Mouse (Mus musculus) midbrain, embryonic 12.5 days (tissue): Measurements from ENCODE around the gene Saysd1. TPM values are rescaled to one million over a fixed set of nuclear protein-coding genes. Genes with fewer than 3 reads are reported as not detected.
"Not testable (repeated sequence)": the region's sequence is repeated elsewhere in the genome, so short reads cannot be mapped to it uniquely, and the experiment has no call there.

Experiments
- ATAC-seq: fragments of 200-750 bp; cut with Nextera tagmentation; 2 replicates; pipeline ENCODE4 v1.8.0; 2017; ENCODE audit warnings: low read depth, moderate TSS enrichment, moderate library complexity; ENCODE audit not compliant: low FRiP score
- H3K27ac ChIP-seq: fragments of 300-500 bp; sonication (generic); replicated peaks from 2 replicates; pipeline ENCODE4 v1.5.1; 2016; ENCODE audit warnings: mild to moderate bottlenecking
- H3K27me3 ChIP-seq: fragments of 300-500 bp; sonication (generic); 2 replicates; pipeline ENCODE4 v1.6.1; 2016; ENCODE audit warnings: mild to moderate bottlenecking
- H3K36me3 ChIP-seq: fragments of 300-500 bp; sonication (generic); 2 replicates; pipeline ENCODE4 v1.6.1; 2016
- H3K4me1 ChIP-seq: fragments of 300-500 bp; sonication (generic); 2 replicates; pipeline ENCODE4 v1.6.1; 2016
- H3K4me2 ChIP-seq: fragments of 300-500 bp; sonication (generic); replicated peaks from 2 replicates; pipeline ENCODE4 v1.6.1; 2016; ENCODE audit warnings: mild to moderate bottlenecking, moderate library complexity
- H3K4me3 ChIP-seq: fragments of 300-500 bp; sonication (generic); 2 replicates; pipeline ENCODE4 v1.5.1; 2016; ENCODE audit warnings: mild to moderate bottlenecking
- H3K9ac ChIP-seq: fragments of 300-500 bp; sonication (generic); replicated peaks from 2 replicates; pipeline ENCODE4 v1.6.1; 2016; ENCODE audit warnings: mild to moderate bottlenecking, moderate library complexity
- H3K9me3 ChIP-seq: fragments of 300-500 bp; sonication (generic); 2 replicates; pipeline ENCODE4 v1.6.1; 2016; ENCODE audit warnings: mild to moderate bottlenecking
- WGBS: fragments of 180-500 bp; shearing (Covaris S2); methylation state at CpG from one replicate; pipeline ENCODE4 v1.1.7; 2016; 5-methylcytosine and 5-hydroxymethylcytosine counted together
- polyA plus RNA-seq: library from polyadenylated mRNA; unstranded; fragments of >200 nt; fragmentation: Nextera tagmentation; extraction: Ambion mirVana; gene quantifications from 2 replicates; pipeline ENCODE4 v1.2.1, GENCODE M21; 2016

Gene Saysd1
- polyA plus RNA-seq, 1 experiment from 2014 or later: 11.2 TPM

- Histone ChIP-seq H3K27ac (no peak overlapping the region), H3K4me3 (no peak overlapping the region), H3K9ac (no peak overlapping the region), H3K4me2 (no peak overlapping the region), H3K9me3 (no peaks in the 10 kb centered on the region), H3K27me3 (no peaks in the 10 kb centered on the region), H3K36me3 (no peaks in the 10 kb centered on the region), H3K4me1 (no peaks in the 10 kb centered on the region)
- ATAC-seq: no peak
Measured at GRCm38 (mm10) chr14:20064771-20065170, 73.6 kb downstream of the Saysd1 start.

DNA sequence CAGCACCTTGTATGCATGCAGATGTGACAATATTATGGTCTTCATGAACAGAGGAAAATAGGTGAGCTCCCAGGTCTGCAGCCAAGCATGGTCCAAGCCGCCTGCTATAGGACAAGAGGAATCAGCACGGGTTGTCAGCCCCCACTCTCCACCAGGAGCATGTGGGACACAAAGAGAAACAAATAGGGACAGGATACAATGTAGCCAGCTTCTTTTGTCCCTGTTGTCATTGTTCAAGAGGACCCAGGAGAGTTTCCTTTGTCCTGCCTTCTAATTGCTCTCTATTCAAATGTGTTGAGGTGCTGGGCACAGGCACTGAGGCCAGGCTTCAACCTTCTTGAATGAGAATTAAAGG lies 89.9 kb downstream of the Saysd1 start:
- peak; percentile 44; the same call in 1 of the 2 replicates for ATAC-seq
- Histone ChIP-seq H3K27me3 (no peaks in the 10 kb centered on the region), H3K36me3 (no peaks in the 10 kb centered on the region), H3K4me1 (peaks cover 14% of the 10 kb centered on the region), H3K4me3 (no peak overlapping the region), H3K4me2 (no peak overlapping the region), H3K27ac (peak overlapping the region; percentile 69), H3K9ac (no peak overlapping the region), H3K9me3 (no peaks in the 10 kb centered on the region)
- WGBS: 21% methylated on average over 2 of the region's 2 CpGs

DNA sequence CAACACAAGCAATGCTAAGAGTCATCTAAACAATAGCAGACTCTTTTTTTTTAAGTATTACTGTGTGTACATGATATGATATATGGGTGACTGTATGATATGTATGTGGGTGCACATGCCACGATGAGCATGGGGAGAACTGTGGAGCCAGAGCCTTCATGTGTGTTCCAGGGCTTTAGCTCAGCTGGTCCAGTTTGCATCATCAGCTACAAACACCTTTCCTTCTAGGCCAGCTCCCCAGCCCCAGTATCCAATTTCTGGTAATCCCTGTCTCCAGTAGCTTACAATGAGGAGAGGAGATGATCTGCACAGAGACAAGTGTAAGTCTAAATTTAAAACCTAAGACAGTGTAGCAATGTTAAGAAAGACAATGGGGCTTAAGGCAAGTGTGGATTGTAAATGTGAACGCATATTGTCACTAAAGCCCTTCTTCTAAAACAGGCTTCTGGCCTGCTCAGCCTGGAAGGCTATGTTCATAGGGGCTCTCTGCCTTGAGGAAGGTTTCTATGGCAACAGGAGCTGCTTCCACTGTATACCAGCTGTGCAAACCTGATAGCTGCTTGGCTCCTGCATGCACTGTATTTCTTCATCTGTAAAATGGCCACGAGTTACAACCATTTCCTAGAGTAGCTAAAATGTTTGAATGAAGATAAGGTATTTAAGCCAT lies 90.4 kb downstream of the Saysd1 start:
- Histone ChIP-seq H3K27ac (peak overlapping the region; percentile 69), H3K4me2 (no peak overlapping the region), H3K36me3 (no peaks in the 10 kb centered on the region), H3K4me3 (no peak overlapping the region), H3K27me3 (no peaks in the 10 kb centered on the region), H3K4me1 (peaks cover 14% of the 10 kb centered on the region), H3K9ac (no peak overlapping the region), H3K9me3 (no peaks in the 10 kb centered on the region)
- peak; percentile 89 for ATAC-seq
- 39% methylated on average over 3 of the region's 3 CpGs for WGBS

DNA sequence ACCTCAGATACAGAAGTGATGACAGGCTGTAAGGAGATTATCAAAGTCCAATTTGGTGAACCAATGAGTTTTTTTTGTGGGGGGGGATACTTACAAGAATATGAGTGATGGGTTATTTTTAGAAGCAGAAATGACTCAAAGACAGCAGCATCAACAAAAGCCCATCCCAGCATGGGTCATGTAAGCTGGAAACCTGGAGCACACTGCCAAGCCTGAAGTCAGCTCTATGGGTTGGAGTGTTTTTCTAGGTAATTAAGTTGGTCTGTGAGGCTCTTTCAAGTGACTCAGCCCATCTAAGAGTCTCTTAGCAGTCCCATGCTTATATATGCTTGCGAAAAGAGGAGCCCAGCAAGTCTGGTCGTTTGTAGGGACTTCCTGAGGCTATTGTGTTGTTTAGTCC lies 91.0 kb downstream of the Saysd1 start:
- H3K9ac ChIP-seq: no peak overlapping the region
- WGBS: 53% methylated on average over 2 of the region's 2 CpGs
- H3K27me3 ChIP-seq: no peaks in the 10 kb centered on the region
- H3K4me2 ChIP-seq: no peak overlapping the region
- no peaks in the 10 kb centered on the region for H3K9me3 ChIP-seq
- no peak overlapping the region for H3K4me3 ChIP-seq
- 0 out of 2 replicates have a peak overlapping the region, but pooled peaks have one; percentile 69 for H3K27ac ChIP-seq
- H3K36me3 ChIP-seq: no peaks in the 10 kb centered on the region
- ATAC-seq: no peak
- peaks cover 14% of the 10 kb centered on the region for H3K4me1 ChIP-seq

DNA sequence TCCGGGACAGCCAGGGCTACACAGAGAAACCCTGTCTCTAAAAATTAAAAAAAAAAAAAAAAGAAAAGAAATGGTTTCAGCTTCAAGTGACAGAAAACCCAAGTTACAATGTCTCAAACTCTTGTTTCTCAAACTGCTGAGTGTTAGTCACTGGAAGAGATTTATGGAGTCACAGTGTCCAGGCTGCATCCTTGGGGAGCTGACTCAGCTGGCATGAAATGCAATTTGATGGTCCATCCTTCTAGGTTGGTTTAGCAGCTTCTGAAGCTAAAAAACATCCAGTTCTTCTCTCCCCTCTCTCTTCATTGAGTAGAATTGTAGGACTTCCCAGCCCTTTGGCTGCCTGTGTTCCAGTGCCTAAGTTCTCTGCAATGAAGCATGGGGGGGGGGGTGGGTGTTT lies 94.3 kb downstream of the Saysd1 start:
- 100% methylated on average over 1 of the region's 1 CpGs for WGBS
- Histone ChIP-seq H3K27ac (no peak overlapping the region), H3K4me3 (no peak overlapping the region), H3K27me3 (no peaks in the 10 kb centered on the region), H3K4me2 (no peak overlapping the region), H3K36me3 (no peaks in the 10 kb centered on the region), H3K4me1 (peaks cover 14% of the 10 kb centered on the region), H3K9ac (no peak overlapping the region), H3K9me3 (no peaks in the 10 kb centered on the region)
- no peak for ATAC-seq

GRCm38 (mm10) chr14:20041836-20042235 lies 96.5 kb downstream of the Saysd1 start:
- no peak overlapping the region for H3K9ac ChIP-seq
- no peaks in the 10 kb centered on the region for H3K9me3 ChIP-seq
- no peaks in the 10 kb centered on the region for H3K36me3 ChIP-seq
- no peaks in the 10 kb centered on the region for H3K4me1 ChIP-seq
- 85% methylated on average over 2 of the region's 2 CpGs for WGBS
- no peak overlapping the region for H3K27ac ChIP-seq
- no peak overlapping the region for H3K4me2 ChIP-seq
- H3K4me3 ChIP-seq: no peak overlapping the region
- no peaks in the 10 kb centered on the region for H3K27me3 ChIP-seq
- no peak for ATAC-seq

DNA sequence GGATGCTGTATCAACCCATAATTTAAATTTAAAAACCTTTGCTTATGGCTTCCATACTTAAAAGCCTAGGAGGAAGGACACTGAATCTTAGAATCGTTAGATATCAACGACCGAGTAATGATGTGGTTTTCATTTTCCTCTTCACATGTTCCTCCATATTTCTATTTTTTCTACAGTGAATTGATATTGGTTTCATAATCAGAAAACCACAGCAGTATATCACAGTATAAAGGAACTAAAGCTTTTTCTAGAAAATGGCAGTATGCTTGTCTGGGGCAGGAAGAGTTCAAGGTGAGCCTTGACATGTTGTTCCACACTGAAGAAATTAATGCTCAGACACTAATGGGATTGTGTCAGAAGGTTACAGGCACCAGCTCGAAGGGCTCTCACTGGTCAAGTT lies 97.4 kb downstream of the Saysd1 start:
- ATAC-seq: no peak
- Histone ChIP-seq H3K9ac (no peak overlapping the region), H3K27ac (no peak overlapping the region), H3K4me1 (no peaks in the 10 kb centered on the region), H3K4me2 (no peak overlapping the region), H3K9me3 (no peaks in the 10 kb centered on the region), H3K27me3 (no peaks in the 10 kb centered on the region), H3K4me3 (no peak overlapping the region), H3K36me3 (no peaks in the 10 kb centered on the region)
- 90% methylated on average over 4 of the region's 4 CpGs for WGBS

GRCm38 (mm10) chr14:20039795-20040194 lies 98.5 kb downstream of the Saysd1 start:
- no peak overlapping the region for H3K4me2 ChIP-seq
- no peak overlapping the region for H3K27ac ChIP-seq
- no peak overlapping the region for H3K4me3 ChIP-seq
- no peak overlapping the region for H3K9ac ChIP-seq
- WGBS: 88% methylated on average over 2 of the region's 2 CpGs
- no peaks in the 10 kb centered on the region for H3K4me1 ChIP-seq
- ATAC-seq: no peak
- H3K9me3 ChIP-seq: no peaks in the 10 kb centered on the region
- H3K27me3 ChIP-seq: no peaks in the 10 kb centered on the region
- no peaks in the 10 kb centered on the region for H3K36me3 ChIP-seq

DNA sequence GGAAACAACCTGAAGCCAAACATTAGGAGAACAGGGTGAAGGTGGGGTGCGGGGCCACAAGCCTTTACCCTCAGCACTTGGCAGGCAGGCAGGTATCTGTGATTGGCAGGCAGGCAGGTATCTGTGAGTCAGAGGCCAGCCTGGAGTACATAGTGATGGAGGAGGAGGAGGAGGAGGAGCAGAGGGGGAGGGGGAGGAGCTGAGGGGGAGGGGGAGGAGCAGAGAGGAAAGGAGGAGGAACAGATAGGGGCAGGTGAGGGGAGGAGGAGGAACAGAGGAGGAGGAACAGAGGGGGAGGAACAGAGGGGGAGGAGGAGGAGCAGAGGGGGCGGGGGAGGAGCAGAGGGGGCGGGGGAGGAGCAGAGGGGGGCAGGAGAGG lies 105.6 kb downstream of the Saysd1 start:
- Histone ChIP-seq H3K27me3 (no peaks in the 10 kb centered on the region), H3K4me3 (no peak overlapping the region), H3K4me1 (no peaks in the 10 kb centered on the region), H3K9me3 (no peaks in the 10 kb centered on the region), H3K27ac (no peak overlapping the region), H3K4me2 (no peak overlapping the region), H3K9ac (no peak overlapping the region), H3K36me3 (no peaks in the 10 kb centered on the region)
- ATAC-seq: no peak
- WGBS: 36% methylated on average over 3 of the region's 3 CpGs

DNA sequence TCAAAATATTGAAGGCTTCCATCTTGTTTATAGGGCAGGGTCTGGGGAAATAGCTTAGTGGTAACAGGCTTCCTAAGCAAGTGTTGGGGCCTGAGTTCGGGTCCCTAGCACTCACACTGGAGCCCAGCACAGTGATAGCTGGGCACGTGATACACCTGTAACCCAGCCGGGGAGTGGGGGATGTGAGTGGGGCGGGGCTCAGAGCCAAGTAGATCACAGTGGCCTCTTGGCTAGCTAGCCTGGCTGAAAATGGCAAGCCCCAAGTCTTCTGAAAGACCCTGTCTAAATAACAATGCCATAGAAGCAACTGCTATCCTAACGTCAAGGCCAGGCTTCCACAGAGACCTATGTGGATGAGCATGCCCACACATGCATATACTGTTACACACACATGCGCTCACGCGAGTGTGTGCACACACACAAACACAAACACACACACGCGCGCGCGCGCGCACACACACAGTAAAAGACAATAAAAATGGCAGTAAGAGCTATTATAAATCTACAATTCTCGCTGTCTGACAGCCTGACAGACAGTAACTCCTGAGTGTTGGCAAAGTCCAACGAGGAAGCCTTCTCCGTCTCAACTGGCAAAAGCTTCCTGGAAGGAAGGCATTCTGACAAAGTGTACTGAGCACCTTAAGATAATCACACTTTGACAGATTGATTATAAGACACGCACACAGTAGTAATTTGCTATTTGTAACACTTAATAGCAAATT lies 106.2 kb downstream of the Saysd1 start:
- 82% methylated on average over 19 of the region's 19 CpGs for WGBS
- no peaks in the 10 kb centered on the region for H3K9me3 ChIP-seq
- H3K4me3 ChIP-seq: no peak overlapping the region
- no peaks in the 10 kb centered on the region for H3K27me3 ChIP-seq
- H3K9ac ChIP-seq: no peak overlapping the region
- no peaks in the 10 kb centered on the region for H3K4me1 ChIP-seq
- ATAC-seq: no peak
- no peaks in the 10 kb centered on the region for H3K36me3 ChIP-seq
- H3K27ac ChIP-seq: no peak overlapping the region
- no peak overlapping the region for H3K4me2 ChIP-seq

GRCm38 (mm10) chr14:20029606-20030005 lies 108.7 kb downstream of the Saysd1 start:
- no peak for ATAC-seq
- H3K4me1 ChIP-seq: no peaks in the 10 kb centered on the region
- no peaks in the 10 kb centered on the region for H3K27me3 ChIP-seq
- no peak overlapping the region for H3K9ac ChIP-seq
- H3K9me3 ChIP-seq: no peaks in the 10 kb centered on the region
- H3K4me3 ChIP-seq: no peak overlapping the region
- H3K4me2 ChIP-seq: no peak overlapping the region
- no peaks in the 10 kb centered on the region for H3K36me3 ChIP-seq
- H3K27ac ChIP-seq: no peak overlapping the region
- WGBS: 19% methylated on average over 3 of the region's 3 CpGs

GRCm38 (mm10) chr14:20027475-20027874 lies 110.9 kb downstream of the Saysd1 start:
- H3K4me2 ChIP-seq, H3K36me3 ChIP-seq, H3K9me3 ChIP-seq, H3K4me3 ChIP-seq, H3K4me1 ChIP-seq, H3K9ac ChIP-seq, ATAC-seq, H3K27ac ChIP-seq, H3K27me3 ChIP-seq: not testable (repeated sequence)
- 92% methylated on average over 7 of the region's 7 CpGs for WGBS
